Mouse (Mus musculus) lung, adult 18-20 months (tissue): Measurements from ENCODE around the gene Amn1.

Experiments used
- DNase-seq, 2 experiments: peaks; one replicate each; pipeline ENCODE4 v3.0.0; 2022; ENCODE audit warnings: mixed read lengths in 2 of 2

The Amn1 gene

DNA sequence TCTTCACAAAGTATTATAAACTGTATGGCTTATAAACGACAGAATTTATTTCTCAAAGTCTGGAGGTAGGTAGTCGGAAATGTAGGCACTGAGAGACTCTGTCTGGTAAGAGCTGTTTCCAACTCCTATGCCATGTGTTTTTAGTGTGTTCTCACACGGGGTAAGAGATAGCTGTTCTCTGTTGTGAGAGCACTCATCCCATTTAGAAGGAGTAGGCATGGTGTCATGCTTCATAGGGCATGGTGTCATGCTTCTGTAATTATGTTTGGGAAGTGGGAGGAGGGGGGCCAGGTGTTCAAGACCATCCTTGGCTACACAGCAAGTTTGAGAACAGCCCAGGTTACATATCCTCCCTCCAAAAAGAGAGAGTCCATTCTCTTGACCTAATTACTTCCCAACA is 80.9 kb downstream of the Amn1 start:
- no peak for DNase-seq
